Mouse (Mus musculus) lung, postnatal 0 days (tissue): ENCODE data around the gene Heatr5b. TPM values are rescaled to one million over a fixed set of nuclear protein-coding genes. Genes with fewer than 3 reads are reported as not detected.
A peak's percentile ranks its signal among the peaks of the same experiment; 100 is the strongest.

Experiments used
- ATAC-seq: fragments of 200-750 bp; cut with Nextera tagmentation; 2 replicates; pipeline ENCODE4 v1.8.0; 2017; ENCODE audit warnings: moderate library complexity
- DNase-seq: peaks from one replicate; pipeline ENCODE4 v3.0.0-alpha.2; 2016; ENCODE audit warnings: low spot score
- H3K27ac ChIP-seq: fragments of 300-500 bp; sonication (generic); 2 replicates; pipeline ENCODE4 v1.5.1; 2014; ENCODE audit warnings: antibody characterized with exemption, mild to moderate bottlenecking, low read length, mixed read lengths
- H3K27me3 ChIP-seq: fragments of 300-500 bp; sonication (generic); replicated peaks from 2 replicates; pipeline ENCODE4 v1.6.1; 2014; ENCODE audit warnings: low read length, mixed read lengths; ENCODE audit not compliant: insufficient read depth
- H3K36me3 ChIP-seq: fragments of 300-500 bp; sonication (generic); 2 replicates; pipeline ENCODE4 v1.6.1; 2014; ENCODE audit warnings: low read length, mixed read lengths; ENCODE audit not compliant: insufficient read depth
- H3K4me1 ChIP-seq: fragments of 300-500 bp; sonication (generic); 2 replicates; pipeline ENCODE4 v1.6.1; 2014; ENCODE audit warnings: antibody characterized with exemption, low read depth, low read length, mixed read lengths; ENCODE audit not compliant: insufficient read depth
- H3K4me2 ChIP-seq: fragments of 300-500 bp; sonication (generic); replicated peaks from 2 replicates; pipeline ENCODE4 v1.6.1; 2014; ENCODE audit warnings: low read depth, mild to moderate bottlenecking, low read length, moderate library complexity, mixed read lengths
- H3K4me3 ChIP-seq: fragments of 300-500 bp; sonication (generic); 2 replicates; pipeline ENCODE4 v1.5.1; 2014; ENCODE audit warnings: low read depth, low read length
- H3K9ac ChIP-seq: fragments of 300-500 bp; sonication (generic); replicated peaks from 2 replicates; pipeline ENCODE4 v1.6.1; 2014; ENCODE audit warnings: low read depth, mild to moderate bottlenecking
- H3K9me3 ChIP-seq: fragments of 300-500 bp; sonication (generic); 2 replicates; pipeline ENCODE4 v1.6.1; 2016; ENCODE audit warnings: low read length, mixed read lengths
- CTCF ChIP-seq: IDR thresholded peaks from 2 replicates; pipeline ENCODE4 v1.5.1; 2016; ENCODE audit warnings: antibody characterized with exemption, mild to moderate bottlenecking
- EP300 ChIP-seq: IDR thresholded peaks from 2 replicates; pipeline ENCODE4 v1.6.1; 2016; ENCODE audit warnings: antibody characterized with exemption, mild to moderate bottlenecking, control low read depth
- WGBS: fragments of 180-500 bp; shearing (Covaris S2); extraction: QIAGEN DNeasy Blood & Tissue Kit; methylation state at CpG from one replicate; pipeline ENCODE4 v1.1.7; 2014; 5-methylcytosine and 5-hydroxymethylcytosine counted together
- polyA plus RNA-seq: library from polyadenylated mRNA; unstranded; fragments of >200 nt; fragmentation: Nextera tagmentation; extraction: Ambion mirVana; gene quantifications from 2 replicates; pipeline ENCODE4 v1.2.1, GENCODE M21; 2015

The Heatr5b gene
- polyA plus RNA-seq, 1 experiment from 2014 or later = 6.9 TPM

- H3K4me3 ChIP-seq = peak overlapping the region; percentile 98
- DNase-seq (peak; percentile 99), ATAC-seq (peak; percentile 99)
- no peak for TF ChIP-seq EP300
- TF ChIP-seq CTCF = peak; percentile 2; the same call in 1 of the 2 replicates
- H3K9me3 ChIP-seq = no peaks in the 10 kb centered on the region
- no peaks in the 10 kb centered on the region for H3K36me3 ChIP-seq
- peaks cover 12% of the 10 kb centered on the region; the same call in 1 of the 2 replicates for H3K4me1 ChIP-seq
- under 1% methylated on average over 55 of the region's 60 CpGs for WGBS
- peak overlapping the region; percentile 74 for H3K4me2 ChIP-seq
- peak overlapping the region; percentile 84 for H3K9ac ChIP-seq
- H3K27ac ChIP-seq = peak overlapping the region; percentile 93
- no peaks in the 10 kb centered on the region for H3K27me3 ChIP-seq
These were observed 98.6 kb downstream of the Heatr5b start for GRCm38 (mm10) chr17:78736473-78736988.

GRCm38 (mm10) chr17:78735731-78736472 is 99.3 kb downstream of the Heatr5b start:
- DNase-seq (peak; percentile 48), ATAC-seq (peak; percentile 70)
- Histone ChIP-seq H3K4me3 (peak overlapping the region; percentile 98), H3K4me2 (peak overlapping the region; percentile 74), H3K27me3 (no peaks in the 10 kb centered on the region), H3K9me3 (no peaks in the 10 kb centered on the region), H3K4me1 (peaks cover 12% of the 10 kb centered on the region; the same call in 1 of the 2 replicates), H3K27ac (peak overlapping the region; percentile 93), H3K9ac (peak overlapping the region; percentile 84), H3K36me3 (no peaks in the 10 kb centered on the region)
- no peak for TF ChIP-seq CTCF
- TF ChIP-seq EP300 = no peak
- under 1% methylated on average over 26 of the region's 39 CpGs for WGBS

GRCm38 (mm10) chr17:78734806-78735205 is 100.4 kb downstream of the Heatr5b start:
- WGBS = 66% methylated on average over 10 of the region's 10 CpGs
- no peak overlapping the region for H3K9ac ChIP-seq
- TF ChIP-seq EP300 = no peak
- no peak for TF ChIP-seq CTCF

GRCm38 (mm10) chr17:78732056-78732455 is 103.1 kb downstream of the Heatr5b start:
- Histone ChIP-seq H3K4me2 (no peak overlapping the region), H3K27me3 (no peaks in the 10 kb centered on the region)

More at GRCm38 (mm10) chr17:78734806-78735205, 100.4 kb downstream of the Heatr5b start:
- no peak for ATAC-seq
- Histone ChIP-seq H3K4me3 (peak overlapping the region; percentile 98; the same call in 1 of the 2 replicates), H3K36me3 (no peaks in the 10 kb centered on the region), H3K27me3 (no peaks in the 10 kb centered on the region), H3K9me3 (no peaks in the 10 kb centered on the region), H3K4me1 (peaks cover 15% of the 10 kb centered on the region; the same call in 1 of the 2 replicates), H3K4me2 (peak overlapping the region; percentile 74; the same call in 1 of the 2 replicates), H3K27ac (peak overlapping the region; percentile 14; the same call in 1 of the 2 replicates)
- peak; percentile 16 for DNase-seq

GRCm38 (mm10) chr17:78726746-78727449 is 108.3 kb downstream of the Heatr5b start:
- peaks cover 8% of the 10 kb centered on the region; the same call in 1 of the 2 replicates for H3K4me1 ChIP-seq
- no peaks in the 10 kb centered on the region for H3K9me3 ChIP-seq
- ATAC-seq (peak; percentile 78), DNase-seq (peak; percentile 73)
- H3K27me3 ChIP-seq = no peaks in the 10 kb centered on the region
- H3K27ac ChIP-seq = peak overlapping the region; percentile 28; the same call in 1 of the 2 replicates
- WGBS = 63% methylated on average over 14 of the region's 14 CpGs
- H3K4me3 ChIP-seq = no peak overlapping the region
- H3K9ac ChIP-seq = no peak overlapping the region
- H3K36me3 ChIP-seq = no peaks in the 10 kb centered on the region
- no peak overlapping the region for H3K4me2 ChIP-seq
- TF ChIP-seq CTCF (no peak), EP300 (no peak)

More at GRCm38 (mm10) chr17:78732056-78732455, 103.1 kb downstream of the Heatr5b start:
- H3K4me1 ChIP-seq = peaks cover 20% of the 10 kb centered on the region; the same call in 1 of the 2 replicates
- no peak overlapping the region for H3K4me3 ChIP-seq
- ATAC-seq = no peak
- TF ChIP-seq EP300 (no peak), CTCF (no peak)
- H3K36me3 ChIP-seq = no peaks in the 10 kb centered on the region
- no peak for DNase-seq
- H3K27ac ChIP-seq = no peak overlapping the region
- H3K9me3 ChIP-seq = no peaks in the 10 kb centered on the region
- WGBS = 54% methylated on average over 1 of the region's 1 CpGs
- no peak overlapping the region for H3K9ac ChIP-seq
